Mouse (Mus musculus) gastrocnemius, adult 2 months (tissue): Measurements from ENCODE around the gene Gm45234. TPM values are rescaled to one million over a fixed set of nuclear protein-coding genes. Genes with fewer than 3 reads are reported as not detected.
A peak's percentile ranks its signal among the peaks of the same experiment; 100 is the strongest.

ENCODE experiments used
- DNase-seq: peaks from one replicate; pipeline ENCODE4 v3.0.0; 2022
- H3K27ac ChIP-seq: fragments of 200-600 bp; 2 replicates; pipeline ENCODE4 v1.8.1; 2022; ENCODE audit warnings: mild to moderate bottlenecking
- H3K4me3 ChIP-seq: fragments of 200-600 bp; 2 replicates; pipeline ENCODE4 v1.8.1; 2022; ENCODE audit warnings: mild to moderate bottlenecking, moderate library complexity
- CTCF ChIP-seq: fragments of 200-600 bp; IDR thresholded peaks from 2 replicates; pipeline ENCODE4 v1.8.1; 2022; ENCODE audit warnings: antibody characterized with exemption, mild to moderate bottlenecking, moderate library complexity
- intact Hi-C: fragments of 180-260 bp; cut with DNase I; formaldehyde crosslinking; loops from one replicate; pipeline ENCODE4 v1.15.1; 2025
- total RNA-seq, 2 experiments: library from RNA; stranded (reverse); gene quantifications; 2 replicates each; pipeline ENCODE4 v1.2.3; 2021

Gm45234 gene
- total RNA-seq, 2 experiments from 2014 or later, result not detected

DNA sequence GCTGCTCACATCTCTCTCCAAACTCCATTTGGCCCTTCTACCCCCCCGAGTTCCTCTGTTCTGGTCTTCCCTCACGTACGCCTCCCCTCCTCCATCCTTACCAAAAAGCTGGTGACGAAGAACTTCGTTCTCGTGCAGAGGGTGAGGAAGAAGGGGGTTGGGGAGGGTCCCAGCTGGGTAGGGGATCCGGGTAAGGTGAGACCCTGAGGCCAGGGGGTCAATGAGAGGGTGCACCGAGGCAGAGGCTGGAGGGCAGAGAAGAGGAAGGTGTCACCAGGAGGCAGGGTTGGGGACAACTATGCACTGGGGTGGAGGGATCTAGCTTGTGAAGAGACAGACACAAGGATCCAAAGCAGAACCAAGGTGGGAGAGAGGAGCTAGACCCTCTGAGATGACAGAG lies 12.2 kb downstream of the Gm45234 start:
- no peak for DNase-seq
- no peak overlapping the region for H3K4me3 ChIP-seq
- H3K27ac ChIP-seq, result no peak overlapping the region
- TF ChIP-seq CTCF, result no peak
- intact Hi-C loops, result loop anchor here (1.0 to 10.0 kb wide), 3 partner anchors 31 to 329 kb away; partner anchors contain the start of genes Emg1, Lpcat3, Pex5 and Phb2

- H3K27ac ChIP-seq, result no peak overlapping the region
- TF ChIP-seq CTCF, result no peak
- no peak for DNase-seq
- H3K4me3 ChIP-seq, result no peak overlapping the region
- intact Hi-C loops, result loop anchor here (5.0 to 10.0 kb wide), 2 partner anchors 81 to 328 kb away; partner anchors contain the start of genes Lpcat3 and Pex5
Measured at GRCm38 (mm10) chr6:124742839-124743514, 12.8 kb downstream of the Gm45234 start.

DNA sequence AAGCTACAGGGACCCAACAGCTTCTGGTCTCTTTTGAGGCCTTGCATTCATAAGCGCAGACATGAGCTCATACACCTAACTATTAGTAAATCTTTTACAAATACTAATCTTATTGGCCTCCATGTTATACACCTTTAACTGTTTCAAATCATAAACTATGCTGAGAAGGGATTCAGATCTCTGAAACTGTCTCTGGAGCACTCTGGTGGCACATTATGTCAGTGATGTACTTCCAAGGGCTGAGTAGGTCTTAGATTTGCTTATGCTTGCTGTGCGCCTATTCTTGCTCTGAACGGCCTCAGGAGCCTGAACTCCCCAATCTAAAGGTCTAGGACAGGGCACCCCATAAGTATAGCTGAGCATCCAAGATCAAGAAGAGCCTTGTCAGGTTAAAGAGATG lies 14.0 kb downstream of the Gm45234 start:
- peak overlapping the region; percentile 97 for H3K27ac ChIP-seq
- intact Hi-C loops, result loop anchor here (5.0 to 10.0 kb wide), 2 partner anchors 80 to 327 kb away; partner anchors contain the start of genes Lpcat3 and Pex5
- H3K4me3 ChIP-seq, result peak overlapping the region; percentile 77
- TF ChIP-seq CTCF, result no peak
- DNase-seq, result no peak

GRCm38 (mm10) chr6:124740888-124741761 lies 14.7 kb downstream of the Gm45234 start, which contains the start of gene Grcc10:
TSS of gene Grcc10 (minus strand) at chr6:124741374.
- intact Hi-C loops, result loop anchor here (1.0 to 10.0 kb wide), 3 partner anchors 79 to 326 kb away; partner anchors contain the start of genes Lpcat3 and Pex5
- peak within 1 kb of the TSS; percentile 77 for H3K4me3 ChIP-seq
- peak; percentile 88 for DNase-seq
- peak within 1 kb of the TSS; percentile 97 for H3K27ac ChIP-seq
- no peak for TF ChIP-seq CTCF

DNA sequence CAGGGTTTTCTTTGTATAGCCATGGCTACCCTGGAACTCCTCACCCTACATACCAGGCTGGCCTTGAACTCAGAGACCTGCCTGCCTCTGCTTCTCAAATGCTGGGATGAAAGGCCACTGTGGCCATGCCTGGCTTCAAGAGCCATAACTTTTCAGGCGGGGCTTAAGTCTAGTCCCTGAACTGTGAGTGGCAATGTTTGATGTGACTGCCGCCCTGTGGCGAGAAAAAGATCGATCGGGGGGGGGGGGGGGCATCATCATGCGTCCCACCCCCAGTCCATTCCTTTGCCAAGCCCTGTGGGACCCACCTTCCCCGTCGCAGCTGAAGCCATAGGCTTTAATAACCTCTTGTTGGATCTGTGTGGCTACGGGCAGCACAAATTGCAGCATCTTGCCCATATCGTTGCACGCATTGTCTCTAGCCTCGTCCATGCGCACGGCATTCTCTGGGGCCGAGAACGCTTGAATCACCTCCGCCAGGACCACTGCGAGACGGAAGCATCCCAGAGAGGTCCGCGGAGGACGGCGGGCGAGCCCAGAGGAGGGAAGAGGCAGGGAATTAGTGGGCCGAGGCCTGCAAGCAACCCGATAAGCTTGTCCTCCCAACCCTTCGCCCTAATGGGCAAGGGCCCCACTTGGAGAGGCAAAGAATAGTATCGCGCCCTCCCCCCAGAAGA lies 15.5 kb downstream of the Gm45234 start:
- TF ChIP-seq CTCF, result peak; percentile 67
- peak overlapping the region; percentile 77 for H3K4me3 ChIP-seq
- peak; percentile 61 for DNase-seq
- peak overlapping the region; percentile 97 for H3K27ac ChIP-seq
- intact Hi-C loops, result loop anchor here (1.0 to 10.0 kb wide), 3 partner anchors 78 to 326 kb away; partner anchors contain the start of genes Lpcat3 and Pex5

GRCm38 (mm10) chr6:124739231-124739796 lies 16.5 kb downstream of the Gm45234 start:
- TF ChIP-seq CTCF, result no peak
- intact Hi-C loops, result loop anchor here (10.0 kb wide), 1 partner anchor 175 kb away; no protein-coding TSS in a partner anchor
- Histone ChIP-seq H3K27ac (peak overlapping the region; percentile 97), H3K4me3 (no peak overlapping the region)
- DNase-seq, result no peak

- no peak for TF ChIP-seq CTCF
- no peak within 1 kb of the TSS for H3K4me3 ChIP-seq
- peak within 1 kb of the TSS; percentile 97 for H3K27ac ChIP-seq
- no peak for DNase-seq
- intact Hi-C loops, result loop anchor here (10.0 kb wide), 1 partner anchor 174 kb away; no protein-coding TSS in a partner anchor
Measured at GRCm38 (mm10) chr6:124738511-124739023, 17.3 kb downstream of the Gm45234 start, which contains the start of gene Ptpn6. TSS of gene Ptpn6 (minus strand) at chr6:124738714.

GRCm38 (mm10) chr6:124737040-124737439 lies 18.8 kb downstream of the Gm45234 start:
- no peak overlapping the region for H3K4me3 ChIP-seq
- intact Hi-C loops, result loop anchor here (10.0 kb wide), 1 partner anchor 172 kb away; no protein-coding TSS in a partner anchor
- no peak for TF ChIP-seq CTCF
- DNase-seq, result no peak
- no peak overlapping the region for H3K27ac ChIP-seq

- no peak overlapping the region for H3K27ac ChIP-seq
- DNase-seq, result no peak
- no peak for TF ChIP-seq CTCF
- intact Hi-C loops, result loop anchor here (10.0 kb wide), 1 partner anchor 170 kb away; no protein-coding TSS in a partner anchor
- no peak overlapping the region for H3K4me3 ChIP-seq
Measured at GRCm38 (mm10) chr6:124734417-124734816, 21.4 kb downstream of the Gm45234 start.

DNA sequence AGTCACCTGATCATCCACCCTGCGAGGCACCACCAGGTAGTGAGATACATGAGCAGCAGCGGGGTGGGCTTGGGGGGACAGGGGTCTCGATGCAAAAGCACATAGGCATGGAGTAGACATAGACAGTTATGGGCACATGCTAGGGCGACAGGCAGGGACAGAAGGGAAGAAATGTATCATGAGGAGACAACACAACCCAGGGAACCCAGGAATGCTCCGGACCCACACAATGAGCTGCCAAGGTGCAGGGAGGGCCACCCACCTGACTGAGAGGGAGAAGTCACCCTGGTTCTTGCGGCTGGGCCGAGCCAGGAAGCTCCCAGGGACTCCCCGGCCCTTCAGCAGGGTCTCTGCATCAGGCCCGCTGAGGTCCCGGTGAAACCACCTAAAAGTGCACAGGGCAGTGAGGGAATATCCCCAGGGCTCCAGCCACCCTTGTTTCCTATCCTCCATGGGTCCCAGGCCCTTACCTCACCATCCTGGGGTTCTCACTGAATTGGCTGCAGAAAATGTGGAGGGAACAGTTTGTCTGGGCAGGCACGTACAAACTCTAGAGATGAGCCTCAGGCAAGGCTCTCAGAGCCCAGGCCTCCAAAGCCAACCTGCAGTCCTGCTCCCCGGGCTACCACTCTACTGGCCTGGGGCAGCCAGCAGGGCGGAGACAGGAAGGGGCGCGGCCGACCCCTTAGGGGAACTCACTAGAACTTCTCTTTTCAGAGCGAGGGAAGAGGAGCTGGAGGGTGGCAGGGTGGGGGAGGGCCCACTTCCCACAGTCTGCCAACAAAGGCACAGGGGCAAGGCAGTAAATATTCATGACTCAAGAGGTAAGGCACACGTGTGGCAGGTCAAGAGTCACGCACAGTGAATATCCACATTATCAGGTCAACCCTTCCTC lies 23.1 kb downstream of the Gm45234 start:
- peak; percentile 60 for DNase-seq
- intact Hi-C loops, result loop anchor here (10.0 kb wide), 1 partner anchor 168 kb away; no protein-coding TSS in a partner anchor
- Histone ChIP-seq H3K4me3 (peak overlapping the region; percentile 57), H3K27ac (peak overlapping the region; percentile 16)
- no peak for TF ChIP-seq CTCF

DNA sequence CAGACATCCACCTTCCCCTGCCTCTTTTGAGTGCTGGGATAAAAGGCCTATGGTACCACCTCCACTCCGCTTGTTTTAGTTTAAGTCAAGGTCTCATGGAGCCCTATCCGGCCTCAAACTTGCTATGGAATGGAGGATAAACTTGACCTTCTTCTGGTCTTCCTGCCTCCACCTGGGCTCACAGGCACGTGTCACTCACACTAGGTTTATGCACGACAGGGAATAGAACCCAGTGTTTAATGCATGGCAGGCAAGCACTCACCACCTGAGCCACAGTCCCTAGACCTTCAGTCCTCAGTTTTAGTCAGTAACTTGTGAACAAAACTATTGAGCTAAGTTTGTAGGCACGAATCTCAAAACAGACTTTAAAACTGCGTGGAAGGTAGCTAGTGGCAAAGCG lies 24.8 kb downstream of the Gm45234 start:
- intact Hi-C loops, result loop anchor here (10.0 kb wide), 1 partner anchor 166 kb away; no protein-coding TSS in a partner anchor
- DNase-seq, result no peak
- Histone ChIP-seq H3K27ac (no peak overlapping the region), H3K4me3 (no peak overlapping the region)
- no peak for TF ChIP-seq CTCF
